Mouse (Mus musculus): Measurements from ENCODE around the gene Bspry. TPM values are rescaled to one million over a fixed set of nuclear protein-coding genes. Genes with fewer than 3 reads are reported as not detected.
A peak's percentile ranks its signal among the peaks of the same experiment; 100 is the strongest.

The Bspry gene
- polyA plus RNA-seq, 1 experiment from 2014 or later: 2.6 TPM

DNA sequence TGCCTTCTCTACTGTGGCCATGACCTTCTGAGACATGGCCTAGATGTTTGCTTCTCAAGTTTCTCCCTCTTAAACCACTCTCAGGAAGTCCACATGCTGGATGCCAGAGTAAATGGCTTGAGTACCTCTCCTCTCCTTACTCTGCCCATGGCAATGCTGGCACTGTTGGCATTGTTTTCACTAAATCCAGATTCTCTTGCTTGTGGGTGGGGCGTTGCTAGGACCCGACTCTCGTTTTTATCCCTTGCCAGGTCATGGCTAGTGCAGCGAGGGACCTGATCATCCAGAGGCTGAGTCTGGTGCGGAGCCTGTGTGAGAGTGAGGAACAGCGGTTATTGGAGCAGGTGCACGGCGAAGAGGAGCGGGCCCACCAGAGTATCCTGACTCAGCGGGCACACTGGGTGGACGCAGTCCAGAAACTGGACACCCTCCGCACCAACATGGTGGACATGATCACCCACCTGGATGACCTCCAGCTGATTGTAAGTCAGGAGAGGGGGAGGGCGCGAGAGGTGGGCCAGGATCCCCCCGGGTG, 6.4 kb downstream of the Bspry start:
- no peak overlapping the region for H3K27ac ChIP-seq (replicated peaks)
- WGBS: 92% methylated on average over 15 of the region's 15 CpGs
- no peak overlapping the region for H3K4me3 ChIP-seq
- no peaks in the 10 kb centered on the region for H3K9me3 ChIP-seq
- DNase-seq (ENCODE audit: low spot score): no peak
- H3K4me1 ChIP-seq: peaks cover 15% of the 10 kb centered on the region
- H3K27me3 ChIP-seq (replicated peaks; ENCODE audit: low read depth, poor library complexity, severe bottlenecking): peaks cover 14% of the 10 kb centered on the region
- no peaks in the 10 kb centered on the region for H3K36me3 ChIP-seq (replicated peaks)

DNA sequence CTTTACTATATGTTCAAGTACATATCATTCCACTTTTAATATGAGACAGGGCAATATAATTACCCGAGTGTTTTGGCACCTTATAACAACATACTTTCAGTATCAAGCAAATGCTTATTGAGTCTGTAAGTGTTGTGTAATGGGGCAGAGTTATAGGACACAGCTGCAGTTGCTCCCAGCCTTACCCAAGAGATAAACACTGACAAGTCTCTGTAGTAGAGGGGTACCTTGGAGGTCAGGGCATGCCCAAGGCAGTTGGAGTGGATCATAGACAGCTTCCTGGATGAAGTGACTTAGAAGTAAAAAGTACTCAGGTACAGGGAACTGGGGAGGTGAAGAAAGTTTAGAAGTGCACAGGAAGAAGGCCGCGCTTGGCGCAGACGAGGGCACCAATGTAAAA, 7.3 kb downstream of the Bspry start:
- H3K4me3 ChIP-seq: no peak overlapping the region
- H3K27ac ChIP-seq (replicated peaks): no peak overlapping the region
- no peaks in the 10 kb centered on the region for H3K9me3 ChIP-seq
- no peaks in the 10 kb centered on the region for H3K36me3 ChIP-seq (replicated peaks)
- 96% methylated on average over 5 of the region's 5 CpGs for WGBS
- peaks cover 15% of the 10 kb centered on the region for H3K4me1 ChIP-seq
- H3K27me3 ChIP-seq (replicated peaks; ENCODE audit: low read depth, poor library complexity, severe bottlenecking): 0 out of 2 replicates have a peak, but pooled peaks cover 5% of the 10 kb centered on the region
- DNase-seq (ENCODE audit: low spot score): no peak

DNA sequence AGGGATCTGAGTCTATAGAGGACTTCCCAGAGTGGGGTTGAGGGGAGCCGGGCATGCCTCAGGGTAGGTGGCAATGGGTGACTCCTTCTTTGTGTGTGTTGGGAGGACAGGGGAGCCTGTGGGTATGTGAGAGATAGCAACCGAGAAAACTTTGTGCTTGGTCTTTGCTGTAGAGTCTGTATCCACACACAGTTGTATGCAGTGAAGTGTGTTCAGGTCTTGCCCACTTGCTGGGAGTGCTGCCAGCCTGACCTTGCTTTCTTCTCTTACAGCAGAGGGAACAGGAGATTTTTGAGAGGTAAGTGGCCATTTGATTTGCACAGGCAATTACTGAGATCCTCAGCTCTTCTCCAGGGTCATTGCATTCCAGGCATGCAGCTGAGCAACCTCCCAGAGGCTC, 8.1 kb downstream of the Bspry start:
- no peak for DNase-seq (ENCODE audit: low spot score)
- H3K27ac ChIP-seq (replicated peaks): no peak overlapping the region
- no peaks in the 10 kb centered on the region for H3K9me3 ChIP-seq
- H3K4me3 ChIP-seq: no peak overlapping the region
- H3K27me3 ChIP-seq (replicated peaks; ENCODE audit: low read depth, poor library complexity, severe bottlenecking): no peaks in the 10 kb centered on the region
- 84% methylated on average over 2 of the region's 2 CpGs for WGBS
- H3K4me1 ChIP-seq: peaks cover 15% of the 10 kb centered on the region
- no peaks in the 10 kb centered on the region for H3K36me3 ChIP-seq (replicated peaks)

DNA sequence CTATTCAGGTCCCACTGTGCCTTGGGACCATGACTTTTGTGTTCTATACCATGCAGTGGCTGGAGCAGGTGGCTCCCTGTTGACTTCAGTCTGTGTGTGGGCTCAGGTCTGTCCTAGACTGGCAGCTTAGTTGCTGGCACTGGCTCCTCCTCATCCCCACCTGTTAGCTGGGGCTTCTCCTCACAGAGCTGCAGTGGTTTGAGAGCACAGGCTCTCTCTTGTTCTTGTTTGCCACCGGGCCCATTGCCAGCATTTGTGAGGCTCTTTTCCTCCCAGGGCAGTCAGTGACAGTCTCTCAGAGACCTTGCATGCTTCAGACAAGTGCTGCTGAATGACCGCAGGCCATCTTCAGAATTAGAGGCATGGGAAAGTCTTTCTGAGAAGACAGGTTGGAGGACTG, 12.8 kb downstream of the Bspry start:
- 84% methylated on average over 2 of the region's 2 CpGs for WGBS

DNA sequence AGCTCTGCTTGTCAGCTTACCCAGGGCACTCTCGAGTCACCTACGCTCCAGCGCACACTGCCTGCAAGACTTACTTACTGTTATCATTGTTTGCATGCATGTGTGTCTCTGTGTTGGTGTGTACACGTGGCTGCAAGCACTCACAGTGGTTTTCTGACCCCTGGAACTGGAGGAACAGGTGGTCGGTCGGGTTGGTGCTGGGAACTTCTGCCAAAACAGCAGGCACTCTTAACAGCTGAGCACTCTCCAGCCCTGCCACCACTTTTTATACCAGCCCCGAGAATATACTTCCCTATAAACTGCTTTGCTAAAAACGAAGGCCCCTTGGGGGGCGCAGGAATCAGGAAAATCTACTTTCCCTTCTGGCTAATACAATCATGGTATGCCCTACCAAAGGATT, 14.4 kb downstream of the Bspry start:
- Histone ChIP-seq H3K9me3 (no peaks in the 10 kb centered on the region), H3K36me3 (replicated peaks) (peaks cover 17% of the 10 kb centered on the region), H3K4me3 (no peak overlapping the region), H3K27ac (replicated peaks) (no peak overlapping the region), H3K27me3 (replicated peaks; ENCODE audit: low read depth, poor library complexity, severe bottlenecking) (no peaks in the 10 kb centered on the region), H3K4me1 (no peaks in the 10 kb centered on the region)
- DNase-seq (ENCODE audit: low spot score): no peak
- WGBS: 72% methylated on average over 9 of the region's 9 CpGs

More for the DNA sequence above, 12.8 kb downstream of the Bspry start:
- Histone ChIP-seq H3K27me3 (replicated peaks; ENCODE audit: low read depth, poor library complexity, severe bottlenecking) (no peaks in the 10 kb centered on the region), H3K9me3 (no peaks in the 10 kb centered on the region), H3K4me3 (no peak overlapping the region), H3K36me3 (replicated peaks) (peaks cover 2% of the 10 kb centered on the region; the same call in 1 of the 2 replicates), H3K27ac (replicated peaks) (no peak overlapping the region), H3K4me1 (peaks cover 4% of the 10 kb centered on the region; the same call in 1 of the 2 replicates)
- no peak for DNase-seq (ENCODE audit: low spot score)

DNA sequence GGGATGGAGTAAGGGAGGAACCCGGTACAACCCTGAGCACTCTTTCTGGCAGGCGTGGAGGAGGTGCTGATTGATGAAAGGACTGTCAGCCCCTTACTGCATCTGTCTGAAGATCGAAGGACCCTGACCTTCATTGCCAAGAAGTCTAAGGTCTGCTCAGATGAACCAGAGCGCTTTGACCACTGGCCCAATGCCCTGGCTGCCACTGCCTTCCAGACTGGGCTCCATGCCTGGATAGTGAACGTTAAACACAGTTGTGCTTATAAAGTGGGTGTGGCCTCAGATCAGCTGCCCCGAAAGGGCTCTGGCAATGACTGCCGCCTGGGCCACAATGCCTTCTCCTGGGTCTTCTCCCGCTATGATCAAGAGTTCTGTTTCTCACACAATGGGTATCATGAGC, 16.1 kb downstream of the Bspry start:
- Histone ChIP-seq H3K36me3 (replicated peaks) (peaks cover 26% of the 10 kb centered on the region), H3K27ac (replicated peaks) (no peak overlapping the region), H3K4me3 (no peak overlapping the region), H3K27me3 (replicated peaks; ENCODE audit: low read depth, poor library complexity, severe bottlenecking) (no peaks in the 10 kb centered on the region), H3K4me1 (peaks cover 2% of the 10 kb centered on the region; the same call in 1 of the 2 replicates), H3K9me3 (no peaks in the 10 kb centered on the region)
- DNase-seq (ENCODE audit: low spot score): no peak
- 85% methylated on average over 8 of the region's 8 CpGs for WGBS

DNA sequence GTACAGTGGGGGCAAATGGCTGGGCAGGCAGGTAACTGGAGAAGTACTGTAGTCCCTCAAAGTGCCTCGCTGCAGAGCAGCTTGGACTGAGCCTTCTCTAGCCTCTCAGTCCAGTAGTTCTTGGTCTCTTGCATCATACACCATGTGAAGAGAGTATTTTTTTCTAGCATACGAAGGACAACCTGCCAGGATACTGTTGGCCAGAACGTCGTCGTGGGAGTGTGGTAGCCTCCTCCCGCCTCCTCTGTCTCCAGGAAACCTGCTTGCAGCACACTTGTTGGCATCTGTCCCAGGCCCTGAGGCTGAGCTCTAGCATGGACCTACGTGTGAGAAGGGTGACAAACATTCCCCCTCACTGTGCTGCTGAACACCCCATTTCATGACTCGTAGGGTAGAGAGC, 17.0 kb downstream of the Bspry start:
- H3K27me3 ChIP-seq (replicated peaks; ENCODE audit: low read depth, poor library complexity, severe bottlenecking): no peaks in the 10 kb centered on the region
- no peak overlapping the region for H3K4me3 ChIP-seq
- 88% methylated on average over 8 of the region's 8 CpGs for WGBS
- no peak overlapping the region for H3K27ac ChIP-seq (replicated peaks)
- no peaks in the 10 kb centered on the region for H3K9me3 ChIP-seq
- peaks cover 26% of the 10 kb centered on the region for H3K36me3 ChIP-seq (replicated peaks)
- DNase-seq (ENCODE audit: low spot score): no peak
- H3K4me1 ChIP-seq: peaks cover 8% of the 10 kb centered on the region

DNA sequence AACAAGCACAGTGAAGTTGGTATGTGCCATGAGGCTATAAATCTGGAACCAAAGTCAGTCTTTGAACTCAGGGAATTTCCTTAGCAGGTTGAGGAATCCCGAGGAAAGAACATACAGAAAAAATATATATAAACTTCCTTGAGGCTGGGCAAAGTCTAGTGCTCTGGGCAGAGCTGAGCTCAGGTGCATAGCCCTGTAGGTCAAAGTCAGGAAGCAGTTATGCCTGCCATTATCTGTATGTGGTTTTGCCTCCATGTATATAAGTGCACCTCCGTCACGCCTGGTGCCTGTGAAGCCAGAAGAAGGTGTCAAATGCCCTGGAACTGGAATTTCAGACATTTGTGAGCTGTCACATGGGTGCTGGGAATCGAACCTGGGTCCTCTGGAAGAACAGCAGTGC, 20.9 kb downstream of the Bspry start:
- no peak overlapping the region for H3K27ac ChIP-seq (replicated peaks)
- no peaks in the 10 kb centered on the region for H3K27me3 ChIP-seq (replicated peaks; ENCODE audit: low read depth, poor library complexity, severe bottlenecking)
- H3K9me3 ChIP-seq: no peaks in the 10 kb centered on the region
- H3K4me3 ChIP-seq: no peak overlapping the region
- 87% methylated on average over 4 of the region's 4 CpGs for WGBS
- H3K36me3 ChIP-seq (replicated peaks): peaks cover 26% of the 10 kb centered on the region
- DNase-seq (ENCODE audit: low spot score): no peak
- peaks cover 20% of the 10 kb centered on the region for H3K4me1 ChIP-seq

DNA sequence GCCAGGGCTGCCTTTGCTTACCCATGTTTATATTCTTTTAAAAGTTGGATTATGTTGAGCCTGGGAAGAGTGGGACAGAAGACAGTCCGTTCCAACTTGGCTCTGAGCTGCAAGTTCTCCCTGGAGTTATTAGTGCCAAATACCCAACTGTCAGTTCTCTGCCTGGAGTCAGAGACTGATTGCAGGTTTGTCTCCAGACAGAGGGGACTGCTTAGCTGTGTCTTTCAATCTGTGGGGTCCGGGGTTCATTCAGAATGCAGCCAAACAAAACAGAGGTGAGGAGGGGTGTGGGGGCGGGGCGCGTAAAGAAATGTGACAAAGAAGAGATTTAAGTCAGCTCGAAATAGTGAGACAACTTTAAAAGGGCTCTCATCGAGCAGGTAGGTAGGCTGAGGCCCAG, 21.7 kb downstream of the Bspry start:
- Histone ChIP-seq H3K9me3 (no peaks in the 10 kb centered on the region), H3K4me1 (peaks cover 20% of the 10 kb centered on the region), H3K27me3 (replicated peaks; ENCODE audit: low read depth, poor library complexity, severe bottlenecking) (no peaks in the 10 kb centered on the region), H3K27ac (replicated peaks) (peak overlapping the region; percentile 86), H3K36me3 (replicated peaks) (peaks cover 26% of the 10 kb centered on the region), H3K4me3 (peak overlapping the region; percentile 87)
- no peak for DNase-seq (ENCODE audit: low spot score)
- 6% methylated on average over 7 of the region's 7 CpGs for WGBS

DNA sequence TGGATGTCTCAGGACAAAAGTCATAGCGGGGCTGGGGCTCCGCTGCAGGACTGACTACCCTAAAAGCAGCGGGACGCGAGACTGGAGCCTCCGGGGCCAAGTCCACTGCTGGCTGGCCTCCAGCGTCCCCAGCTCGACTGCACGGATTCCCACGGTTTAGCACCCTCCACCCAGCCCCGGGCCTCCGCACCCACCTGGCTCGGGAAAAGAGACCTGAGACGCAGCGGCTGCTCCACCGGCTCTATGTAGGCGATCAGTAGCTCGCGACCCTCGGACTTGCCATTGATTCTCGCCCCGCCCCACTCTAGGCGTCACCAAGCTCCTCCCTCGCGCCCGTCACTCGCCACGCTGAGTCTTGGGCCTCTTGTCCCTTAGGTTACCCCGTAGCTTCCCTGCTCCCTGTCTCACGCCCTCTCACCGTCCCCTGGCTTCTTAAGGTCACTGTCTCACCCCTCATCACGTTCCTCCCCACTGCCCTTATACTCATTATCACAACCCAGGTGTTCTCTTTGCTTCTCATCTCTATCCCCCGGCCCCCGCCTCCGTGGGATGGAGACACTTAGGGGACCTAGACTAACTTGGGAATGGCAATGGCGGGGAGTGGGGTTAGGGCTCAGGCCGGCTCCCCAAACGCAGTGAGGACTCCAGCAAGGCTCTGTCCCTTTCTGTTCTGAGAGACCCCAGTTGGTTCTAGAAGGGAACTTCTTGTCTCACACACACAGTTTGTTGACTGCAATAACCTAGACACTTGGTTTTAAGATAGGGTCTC, 22.3 kb downstream of the Bspry start:
- WGBS: 2% methylated on average over 38 of the region's 38 CpGs
- Histone ChIP-seq H3K27ac (replicated peaks) (peak overlapping the region; percentile 86), H3K4me1 (peaks cover 20% of the 10 kb centered on the region), H3K27me3 (replicated peaks; ENCODE audit: low read depth, poor library complexity, severe bottlenecking) (no peaks in the 10 kb centered on the region), H3K4me3 (peak overlapping the region; percentile 87), H3K36me3 (replicated peaks) (peaks cover 27% of the 10 kb centered on the region), H3K9me3 (no peaks in the 10 kb centered on the region)
- peak; percentile 93 for DNase-seq (ENCODE audit: low spot score)

DNA sequence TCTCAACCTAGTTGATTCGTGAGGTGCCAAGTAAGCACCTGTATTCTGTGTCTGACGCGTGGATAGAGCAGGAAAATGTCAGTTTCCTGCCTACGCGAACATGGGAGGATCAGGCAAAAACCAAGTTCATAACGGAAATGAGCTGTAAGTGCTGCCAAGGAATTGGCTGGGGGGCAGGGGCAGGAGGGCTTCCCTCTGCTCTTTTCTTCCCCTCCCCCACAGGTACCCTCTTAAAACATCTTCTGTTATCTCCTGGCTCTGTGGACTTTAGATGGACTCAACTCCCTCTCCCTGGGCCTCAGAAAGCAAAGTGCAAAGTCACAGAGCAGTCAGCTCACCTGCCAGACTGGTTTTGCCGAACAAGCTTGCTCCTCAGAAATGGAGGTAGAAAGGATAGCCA, 23.1 kb downstream of the Bspry start:
- 0 out of 2 replicates have a peak overlapping the region, but pooled peaks have one; percentile 87 for H3K4me3 ChIP-seq
- H3K36me3 ChIP-seq (replicated peaks): peaks cover 31% of the 10 kb centered on the region
- no peak for DNase-seq (ENCODE audit: low spot score)
- no peaks in the 10 kb centered on the region for H3K9me3 ChIP-seq
- WGBS: 75% methylated on average over 7 of the region's 7 CpGs
- H3K27ac ChIP-seq (replicated peaks): no peak overlapping the region
- H3K4me1 ChIP-seq: peaks cover 20% of the 10 kb centered on the region
- H3K27me3 ChIP-seq (replicated peaks; ENCODE audit: low read depth, poor library complexity, severe bottlenecking): no peaks in the 10 kb centered on the region

DNA sequence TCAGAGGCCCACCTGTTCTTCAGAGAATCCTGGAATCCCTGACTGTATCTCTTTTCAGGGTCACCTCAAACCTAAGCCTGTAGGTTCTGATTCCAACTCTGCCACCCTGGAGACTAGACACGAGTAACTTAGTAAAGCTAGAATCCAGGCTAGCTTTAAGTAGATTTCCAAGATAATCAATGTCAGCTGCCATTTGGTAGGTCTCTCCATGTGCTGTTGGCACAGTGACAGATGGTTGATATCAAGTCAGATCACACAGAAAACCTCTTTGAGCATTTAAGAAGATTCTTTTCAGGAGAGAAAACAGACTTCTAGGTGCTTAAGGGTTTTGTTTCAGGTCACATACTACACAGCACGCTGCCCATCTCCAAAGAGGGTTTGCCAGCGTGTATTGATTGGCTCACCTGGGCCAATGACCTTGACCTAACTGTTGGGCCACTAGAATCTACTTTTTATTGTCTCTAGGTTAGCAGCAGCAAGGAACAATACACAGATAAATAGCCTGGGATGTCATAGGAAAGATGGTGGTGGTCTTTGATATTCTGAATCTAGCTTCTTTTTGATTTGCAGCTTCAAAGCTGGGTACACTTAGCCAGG, 23.6 kb downstream of the Bspry start, which contains the start of gene Hdhd3:
TSS of gene Hdhd3 (minus strand) at position 94 of the 597 bp plus-strand sequence.
- Histone ChIP-seq H3K27ac (replicated peaks) (peak within 1 kb of the TSS; percentile 86), H3K36me3 (replicated peaks) (peaks cover 31% of the 10 kb centered on the region), H3K4me1 (peaks cover 20% of the 10 kb centered on the region), H3K27me3 (replicated peaks; ENCODE audit: low read depth, poor library complexity, severe bottlenecking) (no peaks in the 10 kb centered on the region), H3K4me3 (peak within 1 kb of the TSS; percentile 87), H3K9me3 (no peaks in the 10 kb centered on the region)
- DNase-seq (ENCODE audit: low spot score): no peak
- WGBS: 78% methylated on average over 3 of the region's 3 CpGs

DNA sequence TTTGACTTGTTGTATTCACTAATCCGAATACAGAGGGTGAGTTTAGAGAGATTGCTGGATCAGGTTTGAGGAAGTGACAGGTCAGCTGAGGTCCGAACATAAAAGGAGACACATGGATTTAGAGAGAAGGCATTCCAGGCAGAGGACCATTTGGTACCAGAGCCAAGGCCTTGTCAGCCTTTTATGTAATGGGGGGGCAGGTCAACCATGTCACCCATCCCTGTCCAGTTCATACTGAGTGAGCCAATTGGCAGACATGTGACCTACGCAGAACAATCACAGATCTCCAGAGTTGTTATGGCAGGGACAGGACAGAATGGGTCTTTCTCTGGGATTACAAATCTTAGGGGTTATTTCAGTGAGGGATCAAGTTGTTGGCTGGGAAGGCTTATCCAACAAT, 26.1 kb downstream of the Bspry start:
- no peaks in the 10 kb centered on the region for H3K9me3 ChIP-seq
- no peak overlapping the region for H3K4me3 ChIP-seq
- H3K27me3 ChIP-seq (replicated peaks; ENCODE audit: low read depth, poor library complexity, severe bottlenecking): no peaks in the 10 kb centered on the region
- DNase-seq (ENCODE audit: low spot score): no peak
- H3K36me3 ChIP-seq (replicated peaks): peaks cover 39% of the 10 kb centered on the region
- H3K4me1 ChIP-seq: peaks cover 18% of the 10 kb centered on the region
- WGBS: 90% methylated on average over 3 of the region's 3 CpGs
- H3K27ac ChIP-seq (replicated peaks): no peak overlapping the region
